Mouse (Mus musculus) urinary bladder, postnatal 14 days (tissue): ENCODE results near the gene St3gal2.
"Not testable (repeated sequence)": the region's sequence is repeated elsewhere in the genome, so short reads cannot be mapped to it uniquely, and the experiment has no call there.

Source experiments
- DNase-seq: peaks from one replicate; pipeline ENCODE4 v3.0.0; 2021; ENCODE audit warnings: low spot score

Gene St3gal2

GRCm38 (mm10) chr8:110996641-110997430, 77.1 kb downstream of the St3gal2 start:
- DNase-seq: no peak

- DNase-seq: peak; percentile 90
Measured at GRCm38 (mm10) chr8:110997547-110998531, 78.1 kb downstream of the St3gal2 start, which contains the start of gene Ddx19a. TSS of gene Ddx19a (minus strand) at chr8:110997800.

- not testable (repeated sequence) for DNase-seq
Measured at GRCm38 (mm10) chr8:111010230-111010991, 90.7 kb downstream of the St3gal2 start.
